Mouse (Mus musculus) stomach, postnatal 0 days (tissue): ENCODE data around the gene Rnf24.

Source experiments
- CTCF ChIP-seq: IDR thresholded peaks from 2 replicates; pipeline ENCODE4 v1.5.1; 2016; ENCODE audit warnings: antibody characterized with exemption, low read depth, mild to moderate bottlenecking, moderate library complexity
- EP300 ChIP-seq: optimal IDR thresholded peaks from 2 replicates; pipeline ENCODE3; 2016; ENCODE audit warnings: antibody characterized with exemption

DNA sequence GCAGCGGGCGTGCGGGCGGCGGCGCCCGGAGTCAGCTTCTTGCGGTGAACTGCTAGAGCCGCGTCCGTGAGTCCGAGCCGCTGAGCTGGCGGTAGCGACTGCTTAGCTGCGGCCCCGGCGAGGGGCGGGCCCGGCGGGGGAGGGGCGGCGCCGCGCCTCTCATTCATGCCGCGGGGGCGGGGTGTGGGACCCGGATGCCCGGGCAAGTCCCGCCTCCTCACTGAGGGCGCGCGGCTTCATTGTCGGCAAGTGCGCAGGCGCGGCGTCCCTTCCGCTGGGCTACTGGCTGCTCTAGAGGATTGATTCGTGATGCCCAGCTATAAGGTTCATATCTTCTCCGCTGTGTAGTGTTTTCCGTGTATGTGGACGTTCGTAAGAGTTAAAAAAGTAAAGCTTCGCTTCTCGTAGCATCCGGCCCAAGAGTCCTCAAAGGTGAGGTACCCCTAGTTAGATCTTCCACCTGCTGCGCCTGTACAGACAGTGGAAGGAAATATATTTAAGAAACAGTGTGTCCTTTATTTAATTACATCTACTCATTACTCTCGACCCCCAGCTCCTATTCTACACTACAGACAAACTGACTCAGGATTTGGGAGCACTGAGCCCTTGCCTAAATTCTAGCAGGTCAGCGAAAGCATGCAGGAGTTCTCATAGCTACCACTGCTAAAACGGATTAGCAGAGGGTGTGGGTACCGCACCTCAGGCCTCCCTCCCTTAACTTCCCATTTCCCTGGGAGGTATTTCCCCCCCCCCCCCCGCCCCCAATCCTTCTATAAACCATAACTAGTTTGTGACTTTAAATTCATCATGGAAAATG, at the start of gene Rnf24:
- no peak for TF ChIP-seq CTCF
- no peak for TF ChIP-seq EP300
